Mouse (Mus musculus) liver, embryonic 14.5 days (tissue): Measurements from ENCODE around the gene Fbxl17.

Experiments used
- CTCF ChIP-seq: IDR thresholded peaks from 2 replicates; pipeline ENCODE4 v1.5.1; 2016; ENCODE audit warnings: antibody characterized with exemption, low read depth, control low read depth
- EP300 ChIP-seq: IDR thresholded peaks from 2 replicates; pipeline ENCODE4 v1.6.1; 2016; ENCODE audit warnings: antibody characterized with exemption, low read depth

- TF ChIP-seq CTCF = no peak
- no peak for TF ChIP-seq EP300
Measured at GRCm38 (mm10) chr17:63324672-63325071, 175.1 kb downstream of the Fbxl17 start.
